Mouse (Mus musculus) hindbrain, embryonic 11.5 days (tissue): ENCODE measurements at regions not wholly inside any gene's neighbourhood (a gene's known extent, or its start where the extent isn't known, plus 50 kb on each side); places are given as distances from the start of the nearest gene placed in this dataset.

Experiments
- ATAC-seq: fragments of 200-750 bp; cut with Nextera tagmentation; 2 replicates; pipeline ENCODE4 v1.8.0; 2017; ENCODE audit warnings: mild to moderate bottlenecking, moderate TSS enrichment, moderate library complexity; ENCODE audit not compliant: low FRiP score
- DNase-seq: peaks from one replicate; pipeline ENCODE4 v3.0.0-alpha.2; 2015; ENCODE audit warnings: low spot score
- H3K27ac ChIP-seq: fragments of 300-500 bp; sonication (generic); 2 replicates; pipeline ENCODE4 v1.5.1; 2014; ENCODE audit warnings: mild to moderate bottlenecking, low read depth, low read length
- H3K27me3 ChIP-seq: fragments of 300-500 bp; sonication (generic); 2 replicates; pipeline ENCODE4 v1.6.1; 2014; ENCODE audit warnings: mild to moderate bottlenecking, low read length, moderate library complexity, mixed read lengths; ENCODE audit not compliant: control insufficient read depth, insufficient read depth
- H3K36me3 ChIP-seq: fragments of 300-500 bp; sonication (generic); 2 replicates; pipeline ENCODE4 v1.6.1; 2014; ENCODE audit warnings: mild to moderate bottlenecking, low read length, moderate library complexity, mixed read lengths; ENCODE audit not compliant: control insufficient read depth, insufficient read depth
- H3K4me1 ChIP-seq: fragments of 300-500 bp; sonication (generic); replicated peaks from 2 replicates; pipeline ENCODE4 v1.6.1; 2014; ENCODE audit warnings: low read length, mixed read lengths; ENCODE audit not compliant: control insufficient read depth, insufficient read depth
- H3K4me2 ChIP-seq: fragments of 300-500 bp; sonication (generic); replicated peaks from 2 replicates; pipeline ENCODE4 v1.6.1; 2014; ENCODE audit warnings: mild to moderate bottlenecking, low read depth, low read length
- H3K4me3 ChIP-seq: fragments of 300-500 bp; sonication (generic); 2 replicates; pipeline ENCODE4 v1.5.1; 2014; ENCODE audit warnings: low read depth, low read length
- H3K9ac ChIP-seq: fragments of 300-500 bp; sonication (generic); 2 replicates; pipeline ENCODE4 v1.6.1; 2014; ENCODE audit warnings: low read depth, low read length
- H3K9me3 ChIP-seq: fragments of 300-500 bp; sonication (generic); 2 replicates; pipeline ENCODE4 v1.6.1; 2016; ENCODE audit warnings: low read length; ENCODE audit not compliant: control insufficient read depth
- WGBS: fragments of 180-500 bp; shearing (Covaris S2); extraction: QIAGEN DNeasy Blood & Tissue Kit; methylation state at CpG from one replicate; pipeline ENCODE4 v1.1.7; 2014; 5-methylcytosine and 5-hydroxymethylcytosine counted together

DNA sequence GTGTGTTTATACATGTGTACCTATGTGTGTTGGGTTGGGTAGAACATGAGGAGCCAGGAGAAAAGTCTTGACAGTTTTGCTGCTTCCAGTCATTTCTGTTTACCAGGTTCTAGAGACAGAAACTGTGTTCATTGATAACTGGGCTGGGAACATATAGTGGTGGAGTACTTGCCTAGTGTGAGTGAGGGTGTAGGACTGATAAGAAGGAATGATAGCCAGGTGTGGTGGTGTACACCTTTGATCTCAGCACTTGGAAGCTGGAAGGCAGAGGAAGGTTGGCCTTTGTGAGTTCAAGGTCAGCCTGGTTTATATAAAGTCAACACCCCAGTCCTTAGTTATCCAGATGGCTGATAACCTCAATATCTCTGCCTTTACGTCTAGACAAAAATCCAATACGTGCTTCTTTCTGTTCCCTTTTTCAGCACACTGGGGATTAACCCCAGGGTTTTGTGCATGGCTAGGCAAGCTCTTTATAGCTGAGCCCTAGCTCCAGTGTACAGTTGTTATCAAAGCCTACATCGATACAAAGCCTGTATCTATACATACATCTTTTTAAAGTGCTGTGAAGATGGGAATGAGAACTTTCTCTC, 75.8 kb upstream of the Ptch1 start:
- Histone ChIP-seq H3K4me1 (no peaks in the 10 kb centered on the region), H3K9ac (no peak overlapping the region), H3K9me3 (no peaks in the 10 kb centered on the region), H3K36me3 (no peaks in the 10 kb centered on the region), H3K27ac (no peak overlapping the region), H3K27me3 (0 out of 2 replicates have a peak, but pooled peaks cover 2% of the 10 kb centered on the region), H3K4me2 (no peak overlapping the region), H3K4me3 (no peak overlapping the region)
- 80% methylated on average over 3 of the region's 3 CpGs for WGBS
- ATAC-seq (no peak), DNase-seq (no peak)

DNA sequence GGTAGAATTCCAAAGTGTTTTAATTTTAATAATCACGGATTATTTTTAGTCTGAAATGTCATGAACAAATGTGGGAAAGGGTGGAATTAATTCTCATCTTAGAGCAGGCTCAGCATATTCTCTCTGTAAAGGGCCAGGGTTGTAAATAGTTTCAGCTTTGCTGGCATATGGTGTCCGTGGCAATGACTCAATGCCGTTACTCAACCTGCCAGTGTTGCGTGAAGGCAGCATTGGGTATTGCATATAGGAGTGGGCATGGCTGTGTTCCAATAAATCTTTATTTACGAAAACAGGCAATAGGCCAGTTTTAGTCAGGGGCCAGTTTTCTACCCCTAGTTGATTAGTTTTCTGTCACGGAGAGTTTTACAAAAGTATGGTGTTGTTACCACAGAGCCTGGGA, 81.1 kb upstream of the Ptch1 start:
- 88% methylated on average over 6 of the region's 6 CpGs for WGBS
- ATAC-seq (no peak), DNase-seq (no peak)
- H3K27ac ChIP-seq = no peak overlapping the region
- H3K9me3 ChIP-seq = no peaks in the 10 kb centered on the region
- no peaks in the 10 kb centered on the region for H3K36me3 ChIP-seq
- no peaks in the 10 kb centered on the region for H3K4me1 ChIP-seq
- H3K9ac ChIP-seq = no peak overlapping the region
- no peak overlapping the region for H3K4me2 ChIP-seq
- H3K27me3 ChIP-seq = no peaks in the 10 kb centered on the region
- H3K4me3 ChIP-seq = no peak overlapping the region

DNA sequence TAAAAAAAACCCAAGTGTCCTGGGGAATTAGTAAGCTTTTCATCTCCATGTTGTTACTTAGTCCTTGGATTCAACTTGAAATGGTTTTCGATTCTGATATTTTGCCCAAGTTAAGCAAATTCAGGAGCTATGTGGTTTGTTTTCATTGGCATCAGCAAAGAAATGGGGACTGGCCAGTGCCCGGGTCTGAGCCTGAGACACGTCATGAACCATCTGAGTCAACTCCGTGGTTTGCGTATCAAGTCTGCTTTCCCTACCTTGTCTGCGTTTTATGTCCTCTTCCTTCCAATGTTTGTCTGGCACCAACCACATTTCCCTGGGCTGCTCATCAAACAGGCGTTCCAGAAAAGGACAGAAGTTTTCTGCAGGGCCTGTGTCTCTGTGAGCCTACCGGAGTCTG, 83.7 kb upstream of the Ptch1 start:
- Histone ChIP-seq H3K9me3 (no peaks in the 10 kb centered on the region), H3K4me3 (no peak overlapping the region)
- 91% methylated on average over 8 of the region's 8 CpGs for WGBS

DNA sequence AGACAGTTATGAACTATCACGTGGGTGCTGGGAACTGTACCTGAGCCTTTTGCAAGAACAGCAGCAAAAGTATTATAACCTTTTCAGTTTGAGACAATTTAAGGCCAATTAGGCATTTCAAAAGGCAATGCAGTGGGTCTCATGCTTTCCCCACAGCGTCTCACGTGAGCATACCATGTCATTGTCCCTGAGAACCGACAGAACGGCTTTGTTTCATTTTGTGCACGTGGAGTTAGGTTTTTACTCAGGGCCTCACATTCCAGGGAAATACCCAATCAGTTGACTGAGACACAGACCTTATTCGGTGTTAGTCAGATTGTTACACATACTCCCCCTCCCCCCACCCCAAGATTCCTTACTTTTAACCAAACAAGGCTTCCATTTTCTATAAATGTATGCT, 86.0 kb upstream of the Ptch1 start:
- Histone ChIP-seq H3K4me2 (no peak overlapping the region), H3K9me3 (no peaks in the 10 kb centered on the region), H3K4me3 (no peak overlapping the region), H3K27me3 (no peaks in the 10 kb centered on the region), H3K9ac (no peak overlapping the region), H3K36me3 (no peaks in the 10 kb centered on the region), H3K27ac (no peak overlapping the region), H3K4me1 (no peaks in the 10 kb centered on the region)
- DNase-seq (no peak), ATAC-seq (no peak)
- 86% methylated on average over 7 of the region's 7 CpGs for WGBS

More for the DNA sequence above, 83.7 kb upstream of the Ptch1 start:
- no peak overlapping the region for H3K4me2 ChIP-seq
- no peaks in the 10 kb centered on the region for H3K27me3 ChIP-seq
- DNase-seq (no peak), ATAC-seq (no peak)
- no peaks in the 10 kb centered on the region for H3K36me3 ChIP-seq
- no peaks in the 10 kb centered on the region for H3K4me1 ChIP-seq
- no peak overlapping the region for H3K9ac ChIP-seq
- H3K27ac ChIP-seq = no peak overlapping the region

DNA sequence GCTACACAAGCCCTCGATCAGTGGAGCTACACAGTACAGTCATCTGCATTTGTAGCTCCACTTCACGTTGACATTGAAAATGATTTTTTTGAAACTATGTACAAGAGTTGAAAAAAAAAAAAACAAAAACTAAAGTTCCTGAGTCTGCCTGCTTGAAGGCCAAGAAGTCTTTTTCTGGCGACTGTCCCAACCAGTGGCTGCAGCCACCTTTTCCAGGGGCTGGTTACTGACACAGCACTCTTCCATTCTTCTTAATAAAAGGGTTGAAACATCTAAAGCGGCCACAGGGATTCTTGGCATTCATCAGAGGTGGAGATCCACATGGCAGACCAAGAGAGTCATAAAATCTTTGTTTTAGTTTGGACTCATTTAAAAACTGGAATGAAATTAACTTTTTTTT, 87.0 kb upstream of the Ptch1 start:
- Histone ChIP-seq H3K27me3 (no peaks in the 10 kb centered on the region), H3K4me2 (no peak overlapping the region), H3K9me3 (no peaks in the 10 kb centered on the region), H3K4me3 (no peak overlapping the region), H3K4me1 (no peaks in the 10 kb centered on the region), H3K9ac (no peak overlapping the region), H3K27ac (no peak overlapping the region), H3K36me3 (no peaks in the 10 kb centered on the region)
- WGBS = 76% methylated on average over 4 of the region's 4 CpGs
- ATAC-seq (no peak), DNase-seq (no peak)

DNA sequence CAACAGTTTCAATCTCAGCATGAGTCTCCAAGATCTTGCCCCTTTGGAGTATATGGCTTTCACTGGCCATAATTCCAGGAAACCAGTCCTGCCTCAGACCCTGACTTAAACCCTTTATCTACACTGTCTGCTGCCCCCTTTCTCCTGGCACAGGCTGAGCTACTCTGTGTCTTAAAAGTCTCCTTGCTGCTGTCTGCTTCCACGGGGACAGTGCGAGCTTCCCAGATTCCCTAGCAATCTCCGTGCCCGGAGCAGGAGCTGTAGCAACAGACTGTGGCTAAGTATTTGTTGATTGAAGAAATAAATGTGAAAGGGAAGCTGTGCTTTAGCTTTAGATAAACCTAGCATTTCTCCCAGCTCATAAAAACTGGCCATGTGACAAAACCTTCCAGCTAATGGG, 95.2 kb upstream of the Ptch1 start:
- Histone ChIP-seq H3K9me3 (no peaks in the 10 kb centered on the region), H3K4me3 (no peak overlapping the region), H3K27me3 (no peaks in the 10 kb centered on the region), H3K4me1 (0 out of 2 replicates have a peak, but pooled peaks cover 2% of the 10 kb centered on the region), H3K9ac (no peak overlapping the region), H3K4me2 (no peak overlapping the region), H3K27ac (no peak overlapping the region), H3K36me3 (no peaks in the 10 kb centered on the region)
- WGBS = 17% methylated on average over 4 of the region's 4 CpGs
- no peak for DNase-seq
- no peak for ATAC-seq

DNA sequence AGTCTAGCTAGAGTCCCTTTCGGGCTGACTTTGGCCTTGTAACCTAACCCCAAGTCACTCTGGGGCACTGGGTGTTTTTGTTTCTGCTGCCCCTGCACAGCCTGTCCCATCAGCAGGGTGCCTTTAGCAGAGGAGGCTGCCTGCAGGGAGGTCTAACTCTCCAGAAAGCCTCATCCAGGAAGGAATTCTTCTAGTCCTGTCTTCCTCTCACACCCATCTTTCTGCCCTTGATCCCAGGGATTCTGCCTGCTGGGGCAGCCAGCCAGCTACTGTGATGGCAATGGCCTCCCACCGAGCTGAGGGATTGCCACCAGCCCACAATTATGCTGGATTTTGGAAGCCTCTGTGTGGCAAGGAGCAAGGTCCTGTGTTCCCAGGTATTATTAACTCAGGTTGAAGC, 95.6 kb upstream of the Ptch1 start:
- ATAC-seq (no peak), DNase-seq (no peak)
- Histone ChIP-seq H3K36me3 (no peaks in the 10 kb centered on the region), H3K9me3 (no peaks in the 10 kb centered on the region), H3K27me3 (no peaks in the 10 kb centered on the region), H3K4me2 (no peak overlapping the region), H3K27ac (no peak overlapping the region), H3K4me1 (0 out of 2 replicates have a peak, but pooled peaks cover 2% of the 10 kb centered on the region), H3K4me3 (no peak overlapping the region), H3K9ac (no peak overlapping the region)
- 2% methylated on average over 2 of the region's 2 CpGs for WGBS

DNA sequence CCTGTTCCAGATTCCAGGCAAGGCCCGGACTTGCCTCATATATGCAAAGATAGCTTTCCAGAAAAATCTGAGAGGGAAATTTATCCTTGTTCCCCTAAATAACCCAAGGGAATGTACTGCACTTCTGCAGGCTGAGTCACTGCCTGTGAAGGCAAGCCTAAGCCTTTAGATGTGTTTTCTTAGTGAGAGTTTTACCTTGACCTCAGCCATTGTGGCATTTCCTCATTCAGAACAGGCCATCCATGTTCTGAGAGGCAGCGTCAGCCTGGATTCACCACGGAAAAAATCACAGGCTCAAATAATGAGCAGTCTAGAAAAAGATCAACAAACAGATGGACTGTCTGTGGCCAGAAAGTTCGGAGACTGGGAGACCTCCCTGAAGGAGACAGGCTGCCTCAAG, 99.0 kb upstream of the Ptch1 start:
- no peak for ATAC-seq
- Histone ChIP-seq H3K4me1 (0 out of 2 replicates have a peak, but pooled peaks cover 2% of the 10 kb centered on the region), H3K4me3 (no peak overlapping the region), H3K36me3 (no peaks in the 10 kb centered on the region), H3K27ac (no peak overlapping the region), H3K27me3 (no peaks in the 10 kb centered on the region), H3K9me3 (no peaks in the 10 kb centered on the region), H3K4me2 (no peak overlapping the region), H3K9ac (no peak overlapping the region)
- 71% methylated on average over 4 of the region's 4 CpGs for WGBS
- no peak for DNase-seq

DNA sequence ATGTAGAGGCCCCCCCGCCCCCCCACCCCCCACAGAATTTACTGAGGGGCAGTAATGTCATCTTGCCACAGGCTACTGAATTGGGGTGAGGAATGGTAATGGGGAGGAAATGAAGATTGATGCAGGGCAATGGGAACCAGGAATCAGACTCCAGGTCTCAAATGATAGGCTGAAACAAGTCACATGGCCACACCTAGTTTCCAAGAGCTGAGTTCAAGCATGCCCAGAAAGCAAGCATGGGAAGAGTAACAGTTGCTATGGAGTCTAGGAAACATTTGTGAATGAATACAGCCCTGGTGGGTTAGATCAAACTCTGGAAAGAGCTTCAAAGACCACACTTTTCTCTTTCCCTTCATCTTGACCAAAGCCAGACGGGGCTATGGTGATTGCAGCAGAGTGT, 104.3 kb upstream of the Ptch1 start:
- H3K27ac ChIP-seq = no peak overlapping the region
- no peak overlapping the region for H3K4me2 ChIP-seq
- H3K9ac ChIP-seq = no peak overlapping the region
- no peaks in the 10 kb centered on the region for H3K36me3 ChIP-seq
- WGBS = 74% methylated on average over 2 of the region's 2 CpGs
- no peaks in the 10 kb centered on the region for H3K4me1 ChIP-seq
- no peak for ATAC-seq
- H3K4me3 ChIP-seq = no peak overlapping the region
- H3K27me3 ChIP-seq = no peaks in the 10 kb centered on the region
- DNase-seq = no peak
- no peaks in the 10 kb centered on the region for H3K9me3 ChIP-seq
